Comparison of ENCODE assay signal across 10 mouse cellular contexts in the genomic region with DNA sequence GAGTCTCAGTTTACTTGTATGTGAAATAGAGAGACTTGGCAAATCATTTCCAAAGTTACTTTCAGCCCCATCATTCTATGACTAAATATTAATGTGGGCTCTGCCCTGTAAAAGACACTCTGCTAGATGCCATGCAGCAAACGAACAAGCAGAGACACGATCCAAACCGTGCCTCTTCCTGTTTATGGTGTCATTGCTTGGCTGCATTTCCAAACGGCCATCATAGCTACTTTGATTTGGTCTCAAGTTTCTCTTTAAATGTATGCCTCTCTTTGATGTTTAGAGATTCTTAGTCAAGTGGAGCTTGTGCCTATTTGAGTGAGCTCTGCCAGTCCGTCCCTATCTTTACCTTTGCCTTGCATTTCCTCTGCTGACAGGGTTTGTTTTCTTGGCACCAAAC.
DNase-seq lines count a peak whose midpoint lies in the region; ATAC-seq and TF ChIP-seq lines count a peak whose summit lies in the region.
"Had no signal": no experiment of that assay in that cellular context is flagged by ENCODE, and none has a peak within 500 bp of the region (broad histone marks: within the 10 kb centered on the region; RNA-seq: fewer than 3 reads in every experiment).

No protein-coding gene starts in this region.

- H3K9ac ChIP-seq in kidney, postnatal 0 days (ENCODE audit: low read depth, low read length), result no peak overlapping the region
- H3K9ac ChIP-seq in hindbrain, embryonic 16.5 days (ENCODE audit: low read depth, low read length), result no peak overlapping the region
- H3K9ac ChIP-seq in midbrain, embryonic 15.5 days, result no peak overlapping the region

- H3K4me3 ChIP-seq in kidney, postnatal 0 days (replicated peaks; ENCODE audit: low read depth, low read length), result no peak overlapping the region
- no peak overlapping the region for H3K4me3 ChIP-seq in hindbrain, embryonic 16.5 days (ENCODE audit: low read length)
- H3K4me3 ChIP-seq in midbrain, embryonic 15.5 days, result no peak overlapping the region

- H3K9me3 ChIP-seq in kidney, postnatal 0 days (replicated peaks; ENCODE audit: low read length), result no peaks in the 10 kb centered on the region
- no peaks in the 10 kb centered on the region for H3K9me3 ChIP-seq in hindbrain, embryonic 16.5 days (ENCODE audit: control insufficient read depth, low read length)
- no peaks in the 10 kb centered on the region for H3K9me3 ChIP-seq in midbrain, embryonic 15.5 days

- peaks cover 20% of the 10 kb centered on the region for H3K4me1 ChIP-seq in kidney, postnatal 0 days (replicated peaks; ENCODE audit: insufficient read depth, low read length)
- H3K4me1 ChIP-seq in hindbrain, embryonic 16.5 days (ENCODE audit: control insufficient read depth, insufficient read depth, low read depth, low read length), result peaks cover 10% of the 10 kb centered on the region
- peaks cover 14% of the 10 kb centered on the region for H3K4me1 ChIP-seq in midbrain, embryonic 15.5 days

- TF ChIP-seq CTCF in kidney, postnatal 0 days (IDR thresholded peaks at IDR 0.05; ENCODE audit: low read depth), result no peak

- 12% methylated on average over 5 of the region's 5 CpGs for WGBS in kidney, postnatal 0 days
- WGBS in hindbrain, embryonic 16.5 days, result 45% methylated on average over 5 of the region's 5 CpGs
- WGBS in midbrain, embryonic 15.5 days, result 67% methylated on average over 5 of the region's 5 CpGs

- H3K27me3 ChIP-seq in kidney, postnatal 0 days (ENCODE audit: insufficient read depth, low read length), result no peaks in the 10 kb centered on the region
- H3K27me3 ChIP-seq in hindbrain, embryonic 16.5 days (replicated peaks; ENCODE audit: control insufficient read depth, insufficient read depth, low read length), result no peaks in the 10 kb centered on the region
- H3K27me3 ChIP-seq in midbrain, embryonic 15.5 days (replicated peaks), result no peaks in the 10 kb centered on the region
- H3K27me3 ChIP-seq: Patski had no signal

- no peaks in the 10 kb centered on the region for H3K36me3 ChIP-seq in kidney, postnatal 0 days (ENCODE audit: insufficient read depth, low read length)
- H3K36me3 ChIP-seq in hindbrain, embryonic 16.5 days (ENCODE audit: control insufficient read depth, insufficient read depth, low read length), result no peaks in the 10 kb centered on the region
- H3K36me3 ChIP-seq in midbrain, embryonic 15.5 days (replicated peaks), result no peaks in the 10 kb centered on the region

- peak overlapping the region; percentile 30; the same call in 1 of the 2 replicates for H3K4me2 ChIP-seq in kidney, postnatal 0 days (ENCODE audit: low read length)
- H3K4me2 ChIP-seq in hindbrain, embryonic 16.5 days (ENCODE audit: low read length), result no peak overlapping the region
- H3K4me2 ChIP-seq in midbrain, embryonic 15.5 days, result no peak overlapping the region

- DNase-seq in cerebellum, adult 8-10 months, result peak; percentile 16
- no peak for DNase-seq in cerebellum, postnatal 14 days
- no peak for DNase-seq in kidney, postnatal 0 days (ENCODE audit: low spot score)
- no peak for DNase-seq in kidney, adult 18-20 months
- DNase-seq in natural killer cell, adult 2 months (ENCODE audit: low spot score in 2 of 2), result no peak
- DNase-seq: gastrocnemius, postnatal 14 days had no signal

- no peak for ATAC-seq in kidney, postnatal 0 days (replicated peaks; ENCODE audit: low FRiP score, low read depth)
- peak; percentile 14 for ATAC-seq in hindbrain, embryonic 16.5 days
- ATAC-seq in midbrain, embryonic 15.5 days (replicated peaks), result peak; percentile 48; the same call in 1 of the 2 replicates
- ATAC-seq in megakaryocyte progenitor cell, adult 5-6 weeks (replicated peaks; ENCODE audit: poor library complexity), result no peak
- ATAC-seq: Patski had no signal

- 0 out of 2 replicates have a peak overlapping the region, but pooled peaks have one; percentile 65 for H3K27ac ChIP-seq in kidney, postnatal 0 days
- H3K27ac ChIP-seq in hindbrain, embryonic 16.5 days (ENCODE audit: low read depth, low read length), result peak overlapping the region; percentile 7; the same call in 1 of the 2 replicates
- peak overlapping the region; percentile 57; the same call in 1 of the 2 replicates for H3K27ac ChIP-seq in midbrain, embryonic 15.5 days

Comparison
In these comparisons a context has a peak if more than half of its experiments do, and no peak if none do; other contexts are left out.
1. ATAC-seq: peak in hindbrain, embryonic 16.5 days (single experiment) and midbrain, embryonic 15.5 days (single experiment); none in kidney, postnatal 0 days (single experiment) and megakaryocyte progenitor cell, adult 5-6 weeks (single experiment).
2. H3K27ac ChIP-seq: peak in every context shown above with its lines; median percentile 65 in kidney, postnatal 0 days; 57 in midbrain, embryonic 15.5 days; 7 in hindbrain, embryonic 16.5 days.